Comparison of ENCODE assay signal across 8 mouse cellular contexts in the genomic region with DNA sequence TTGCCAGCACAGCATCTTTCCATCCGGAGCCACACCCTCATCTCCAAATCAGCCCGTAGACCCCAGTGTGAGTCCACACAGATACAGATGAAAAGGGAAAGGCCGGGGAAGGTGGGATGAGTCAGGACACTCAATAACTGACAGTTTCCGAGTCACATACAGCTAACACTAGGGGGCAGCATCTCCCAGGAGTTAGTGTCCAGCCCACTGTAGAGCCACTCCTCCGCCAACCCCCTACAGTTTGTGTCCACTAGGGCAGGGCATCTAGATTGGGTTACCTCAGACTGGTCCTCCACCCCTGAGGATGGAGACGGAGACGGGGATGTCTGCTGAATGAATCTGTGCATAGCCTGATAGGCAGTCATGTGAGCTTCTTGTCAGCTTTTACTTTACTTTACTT. TPM values are rescaled to one million over a fixed set of nuclear protein-coding genes. Genes with fewer than 3 reads are reported as not detected.
DNase-seq lines count a peak whose midpoint lies in the region; ATAC-seq and TF ChIP-seq lines count a peak whose summit lies in the region.

No protein-coding gene starts in this region.

- H3K9ac ChIP-seq in kidney, embryonic 14.5 days (ENCODE audit: low read depth, low read length): no peak overlapping the region
- no peak overlapping the region for H3K9ac ChIP-seq in liver, postnatal 0 days (replicated peaks)

- no peak for TF ChIP-seq EP300 in liver, postnatal 0 days (IDR thresholded peaks at IDR 0.05; ENCODE audit: low read depth)

- ATAC-seq in frontal cortex, adult (ENCODE audit: low TSS enrichment): peak; percentile 62; the same call in 1 of the 2 replicates
- peak; percentile 96 for ATAC-seq in common myeloid progenitor, adult 5-6 weeks (replicated peaks; ENCODE audit: low read depth, poor library complexity, severe bottlenecking)
- peak; percentile 94 for ATAC-seq in granulocyte monocyte progenitor cell, adult 5-6 weeks (replicated peaks; ENCODE audit: poor library complexity, severe bottlenecking)
- ATAC-seq in kidney, embryonic 14.5 days (ENCODE audit: low FRiP score, low TSS enrichment): peak; percentile 84
- ATAC-seq in liver, postnatal 0 days: peak; percentile 48

- 19% methylated on average over 7 of the region's 7 CpGs for WGBS in kidney, embryonic 14.5 days
- 16% methylated on average over 7 of the region's 7 CpGs for WGBS in liver, postnatal 0 days (ENCODE audit: insufficient replicate concordance)

- no peak overlapping the region for H3K4me2 ChIP-seq in kidney, embryonic 14.5 days (replicated peaks; ENCODE audit: low read depth, low read length)
- H3K4me2 ChIP-seq in liver, postnatal 0 days (ENCODE audit: low read depth, low read length): peak overlapping the region; percentile 32

- no peak for DNase-seq in frontal cortex, postnatal 14 days (ENCODE audit: low spot score in 2 of 2)
- peak; percentile 64 for DNase-seq in T-cell, adult 2 months (ENCODE audit: low spot score)
- peak; percentile 88 for DNase-seq in liver, postnatal 0 days
- peak; percentile 90 for DNase-seq in retina, embryonic 14.5 days (ENCODE audit: low spot score)

- no peaks in the 10 kb centered on the region for H3K4me1 ChIP-seq in kidney, embryonic 14.5 days (ENCODE audit: control insufficient read depth, insufficient read depth, low read length)
- peaks cover 7% of the 10 kb centered on the region for H3K4me1 ChIP-seq in liver, postnatal 0 days (ENCODE audit: insufficient read depth)

- no peak overlapping the region for H3K4me3 ChIP-seq in kidney, embryonic 14.5 days (ENCODE audit: low read length)
- H3K4me3 ChIP-seq in liver, postnatal 0 days (ENCODE audit: low read depth, low read length): no peak overlapping the region

- H3K27ac ChIP-seq in kidney, embryonic 14.5 days (ENCODE audit: low read depth, low read length): no peak overlapping the region
- peak overlapping the region; percentile 25; the same call in 1 of the 2 replicates for H3K27ac ChIP-seq in liver, postnatal 0 days (ENCODE audit: low read depth)

- TF ChIP-seq CTCF in liver, postnatal 0 days (IDR thresholded peaks at IDR 0.05; ENCODE audit: low read depth): peak; percentile 97

- H3K27me3 ChIP-seq in kidney, embryonic 14.5 days (ENCODE audit: control insufficient read depth, insufficient read depth, low read length): no peaks in the 10 kb centered on the region
- H3K27me3 ChIP-seq in liver, postnatal 0 days (ENCODE audit: insufficient read depth, low read length): no peaks in the 10 kb centered on the region

- H3K36me3 ChIP-seq in kidney, embryonic 14.5 days (ENCODE audit: control insufficient read depth, insufficient read depth, low read length): no peaks in the 10 kb centered on the region
- H3K36me3 ChIP-seq in liver, postnatal 0 days (replicated peaks; ENCODE audit: insufficient read depth, low read length): no peaks in the 10 kb centered on the region

- H3K9me3 ChIP-seq in kidney, embryonic 14.5 days (ENCODE audit: control insufficient read depth, low read length): no peaks in the 10 kb centered on the region
- no peaks in the 10 kb centered on the region for H3K9me3 ChIP-seq in liver, postnatal 0 days (ENCODE audit: low read length)

RNA-seq across cellular contexts. Expression of gene Fgd2, which starts 20.8 kb away (rescaled TPM):
- total RNA-seq in common myeloid progenitor, adult 5-6 weeks (2017): 23.9 and 39.0 TPM in 2 replicates
- total RNA-seq in granulocyte monocyte progenitor cell, adult 5-6 weeks (2014; fragmentation: Nextera tagmentation): 42.8 and 70.9 TPM in 2 replicates
- total RNA-seq in granulocyte monocyte progenitor cell, adult 5-6 weeks (2017): 23.6 and 30.5 TPM in 2 replicates
- polyA plus RNA-seq in kidney, embryonic 14.5 days (2014; fragmentation: Nextera tagmentation; extraction: Ambion mirVana): 9.5 and 9.6 TPM in 2 replicates
- 6.3 and 8.9 TPM in 2 replicates for polyA plus RNA-seq in liver, postnatal 0 days (2015; fragmentation: Nextera tagmentation; extraction: Ambion mirVana)

RNA-seq across cellular contexts. Expression of gene Mtch1, which starts 33.7 kb away (rescaled TPM):
- total RNA-seq in common myeloid progenitor, adult 5-6 weeks (2017): 56.5 and 76.6 TPM in 2 replicates
- 125 and 132 TPM in 2 replicates for total RNA-seq in granulocyte monocyte progenitor cell, adult 5-6 weeks (2014; fragmentation: Nextera tagmentation)
- total RNA-seq in granulocyte monocyte progenitor cell, adult 5-6 weeks (2017): 69.5 and 74.3 TPM in 2 replicates
- 297 and 364 TPM in 2 replicates for polyA plus RNA-seq in kidney, embryonic 14.5 days (2014; fragmentation: Nextera tagmentation; extraction: Ambion mirVana)
- 49.0 and 57.5 TPM in 2 replicates for polyA plus RNA-seq in liver, postnatal 0 days (2015; fragmentation: Nextera tagmentation; extraction: Ambion mirVana)

Comparison
In these comparisons a context has a peak if more than half of its experiments do, and no peak if none do; other contexts are left out.
1. DNase-seq: peak in T-cell, adult 2 months (single experiment), liver, postnatal 0 days (single experiment) and retina, embryonic 14.5 days (single experiment); none in frontal cortex, postnatal 14 days (0 of 2).
2. Peak in every context shown above with its lines, with median percentiles within 50 percentile points of each other: ATAC-seq.